Mouse (Mus musculus): ENCODE data around the gene Aldh18a1.

GRCm38 (mm10) chr19:40586908-40587307 is 1.4 kb downstream of the Aldh18a1 start:
- no peak for TF ChIP-seq POLR2A (IDR thresholded peaks at IDR 0.05; ENCODE audit: borderline replicate concordance, extremely low read depth, low read depth, low read length)
- TF ChIP-seq CTCF (IDR thresholded peaks at IDR 0.05; ENCODE audit: insufficient read depth, low read length), result no peak

Measured in lung, adult 2 months (tissue).